Mouse (Mus musculus) embryo, embryonic 11 days (tissue): ENCODE data around the gene Mpv17.

ENCODE experiments used
- DNase-seq: peaks from one replicate; pipeline ENCODE4 v3.0.0-alpha.2; 2015

Mpv17 gene

DNA sequence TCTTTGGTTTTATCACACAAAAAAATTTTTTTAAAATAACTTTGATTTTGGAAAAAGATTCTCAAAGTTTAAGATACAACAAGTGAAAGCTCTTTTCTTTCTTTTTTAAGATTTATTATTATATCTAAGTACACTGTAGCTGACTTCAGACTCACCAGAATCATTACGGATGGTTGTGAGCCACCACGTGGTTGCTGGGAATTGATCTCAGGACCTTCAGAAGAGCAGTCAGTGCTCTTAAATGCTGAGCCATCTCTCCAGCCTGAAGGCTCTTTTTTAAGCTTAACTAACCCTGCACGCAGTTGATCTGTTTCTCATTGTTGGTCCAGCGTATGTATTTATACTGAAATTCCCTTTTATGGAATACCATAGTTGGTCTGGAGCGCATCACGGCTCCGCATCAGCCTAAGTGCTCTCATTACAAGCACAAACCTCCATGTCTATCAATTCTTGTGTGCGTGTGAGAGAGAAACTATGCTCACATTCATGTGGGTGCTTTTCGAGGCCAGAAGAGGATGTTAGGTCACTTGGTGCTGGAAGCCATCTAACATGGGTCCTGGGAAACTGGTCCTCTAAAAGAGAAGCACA is 27.2 kb upstream of the Mpv17 start:
- DNase-seq = no peak

DNA sequence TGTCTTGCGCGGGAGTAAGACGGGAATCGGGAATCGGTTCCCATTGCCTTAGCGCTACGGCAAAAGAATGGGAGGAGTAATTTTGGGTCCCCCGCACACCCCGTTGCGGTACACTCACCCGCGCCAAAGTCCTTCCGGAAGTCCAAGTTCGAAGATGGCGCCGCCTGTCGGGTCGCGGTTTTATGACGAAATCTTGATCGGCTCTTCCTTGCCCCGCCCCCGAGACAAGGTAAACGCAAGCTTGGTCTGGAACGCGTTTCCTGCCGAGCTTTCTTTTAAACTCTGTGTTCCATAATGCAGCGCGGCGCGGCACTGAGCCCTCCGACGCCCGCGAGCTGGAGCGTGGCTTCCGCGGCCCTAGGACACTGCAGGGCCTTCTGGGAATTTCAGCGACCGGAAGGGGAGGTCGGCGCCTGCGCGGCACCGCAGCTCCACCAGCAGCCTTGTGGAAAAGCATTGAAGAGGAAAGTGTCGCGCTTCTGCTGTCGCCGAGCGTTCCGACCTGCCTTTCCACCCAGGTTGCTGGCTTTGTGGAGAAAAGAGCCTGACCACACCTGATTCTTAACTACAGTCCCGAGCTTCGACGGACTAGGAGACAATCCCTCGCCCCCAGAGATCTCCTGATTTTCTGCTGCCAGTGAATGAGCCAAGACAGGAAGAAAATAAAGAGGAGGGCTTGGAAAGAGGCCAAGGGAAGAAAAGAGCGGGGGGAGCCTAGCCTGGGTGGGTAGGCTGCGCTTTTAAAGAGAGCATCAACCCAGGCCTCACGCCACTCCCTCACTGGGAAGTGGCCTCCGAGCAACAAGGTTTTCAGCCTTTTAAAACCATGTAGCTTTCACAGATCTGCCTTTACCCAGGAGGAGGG is 25.9 kb upstream of the Mpv17 start, which contains the start of the genes Gm29609 and Gtf3c2:
Gm29609 (minus strand) TSS at position 146 of the 865 bp plus-strand sequence.
Gtf3c2 (minus strand) TSS at position 379 of the 865 bp plus-strand sequence.
- DNase-seq = peak; percentile 97

DNA sequence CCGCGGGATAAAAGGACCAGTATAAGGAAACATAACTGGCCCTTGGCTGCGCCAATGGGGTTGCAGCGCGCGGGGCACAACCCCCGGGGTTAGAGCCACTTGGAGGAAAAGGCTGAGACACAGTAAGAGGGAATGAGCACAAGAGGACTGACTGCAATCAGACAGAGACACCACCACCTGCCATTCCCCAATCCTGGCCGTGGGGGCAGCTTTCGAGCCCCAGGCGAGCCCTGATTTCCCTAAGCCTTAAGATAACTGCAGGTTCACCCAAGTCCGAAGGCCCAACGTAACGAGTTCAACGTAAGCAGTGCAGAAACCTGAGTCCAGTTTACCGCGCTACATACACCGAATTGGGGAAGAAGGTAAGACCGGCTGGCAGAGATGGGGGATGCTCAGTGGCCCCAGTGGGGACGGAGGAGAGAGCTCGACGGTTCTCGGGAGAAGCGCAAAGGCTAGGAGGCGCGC is 25.3 kb upstream of the Mpv17 start:
- DNase-seq = peak; percentile 55

DNA sequence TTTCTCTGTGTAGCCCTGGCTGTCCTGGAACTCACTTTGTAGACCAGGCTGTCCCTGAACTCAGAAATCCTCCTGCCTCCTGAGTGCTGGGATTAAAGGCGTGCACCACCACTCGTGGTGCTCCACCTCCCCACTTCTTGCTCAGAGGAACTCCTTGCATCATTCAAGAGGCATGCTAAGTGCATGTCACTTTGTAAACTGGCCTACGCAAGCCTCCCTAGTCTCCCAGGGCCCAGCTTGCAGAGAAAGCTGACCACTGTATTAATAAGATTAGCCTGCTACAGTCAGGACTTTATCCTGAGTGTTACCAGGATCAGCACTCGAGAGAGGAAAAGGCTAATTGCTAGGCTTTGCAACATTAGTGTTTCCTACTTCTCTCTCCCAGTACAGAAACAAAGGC is 14.6 kb upstream of the Mpv17 start:
- no peak for DNase-seq

DNA sequence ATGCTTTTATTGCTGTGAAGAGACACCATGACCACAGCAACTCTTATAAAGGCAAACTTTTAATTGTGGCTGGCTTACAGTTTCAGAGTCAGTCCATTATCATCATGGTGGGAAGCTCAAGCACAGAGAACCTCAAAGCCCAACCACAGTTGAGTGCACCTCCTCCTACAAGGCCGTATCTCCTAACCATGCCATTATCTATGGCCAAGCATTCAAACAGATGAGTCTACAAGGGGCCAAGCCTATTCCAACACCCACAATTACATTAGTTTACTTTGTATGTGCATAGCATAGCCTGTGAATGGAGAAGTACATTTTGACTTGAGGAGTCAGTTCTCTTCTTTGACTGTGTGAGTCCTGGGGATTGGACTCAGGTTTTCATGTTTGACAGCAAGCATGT is 10.8 kb upstream of the Mpv17 start:
- no peak for DNase-seq

DNA sequence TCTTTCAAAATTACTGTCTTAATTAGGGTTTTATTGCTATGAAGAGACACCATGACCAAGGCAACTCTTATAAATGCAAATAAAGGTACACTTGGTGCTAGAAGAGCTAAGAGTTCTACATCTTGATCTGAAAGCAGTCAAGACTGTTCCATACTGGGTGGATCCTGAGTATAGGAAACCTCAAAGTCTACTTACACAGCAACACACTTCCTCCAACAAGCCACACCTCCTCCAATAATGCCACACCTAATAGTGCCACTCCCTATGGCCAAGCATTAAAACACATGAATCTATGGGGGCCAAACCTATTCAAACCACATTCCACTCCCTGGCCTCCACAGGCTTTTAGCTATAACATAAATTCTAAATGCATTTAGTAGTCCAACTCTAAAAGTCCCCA is 8.4 kb upstream of the Mpv17 start:
- no peak for DNase-seq

DNA sequence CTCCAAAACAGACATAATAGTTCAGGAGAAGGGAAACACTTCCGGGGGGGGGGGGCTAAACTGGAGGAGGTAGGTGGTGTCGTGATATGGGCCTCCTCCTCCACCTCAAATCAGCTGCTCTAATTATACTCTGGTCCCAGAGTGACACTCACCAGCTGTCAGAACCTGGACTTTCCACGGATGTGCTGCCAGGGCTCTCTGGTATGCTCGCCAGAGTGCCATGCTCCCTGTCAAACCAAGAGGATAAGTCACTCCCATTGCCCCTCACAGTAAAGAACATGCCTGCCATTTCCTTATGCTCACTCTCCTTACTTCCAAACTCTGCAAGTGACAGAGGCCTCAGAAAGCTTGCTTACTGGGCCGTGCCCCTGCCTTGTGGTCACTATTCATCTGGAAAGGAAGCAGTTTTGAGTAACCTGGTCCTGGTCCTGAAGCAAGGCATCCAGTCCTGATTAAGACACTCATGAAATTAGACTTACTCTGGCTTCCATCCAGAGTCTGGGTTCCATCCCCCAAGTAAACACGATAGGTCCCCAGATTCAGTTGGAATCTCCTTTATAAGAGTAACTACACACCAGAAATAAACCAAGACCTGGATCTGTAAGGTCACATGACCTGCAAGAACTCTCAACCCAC is 417 bp downstream of the Mpv17 start:
- DNase-seq = no peak

DNA sequence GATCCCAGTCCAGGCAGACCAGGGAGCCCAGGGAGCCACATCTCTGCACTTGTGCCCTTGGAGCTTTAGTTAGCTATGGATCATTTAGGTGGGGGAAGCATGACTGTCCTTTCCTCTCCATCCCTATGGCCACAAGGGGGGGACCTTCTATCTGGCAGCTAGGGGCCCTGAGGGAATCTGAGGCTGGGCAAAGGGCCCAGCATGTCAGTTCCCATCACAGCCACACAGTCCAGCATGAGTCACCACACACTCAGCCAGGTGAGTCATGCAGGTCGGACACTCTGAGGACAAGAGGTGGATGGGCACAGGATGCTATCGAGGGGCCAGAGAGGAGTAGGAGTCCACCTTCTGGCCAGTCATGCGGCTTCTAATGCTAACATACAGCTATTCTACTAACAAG is 2.3 kb downstream of the Mpv17 start:
- DNase-seq = no peak

DNA sequence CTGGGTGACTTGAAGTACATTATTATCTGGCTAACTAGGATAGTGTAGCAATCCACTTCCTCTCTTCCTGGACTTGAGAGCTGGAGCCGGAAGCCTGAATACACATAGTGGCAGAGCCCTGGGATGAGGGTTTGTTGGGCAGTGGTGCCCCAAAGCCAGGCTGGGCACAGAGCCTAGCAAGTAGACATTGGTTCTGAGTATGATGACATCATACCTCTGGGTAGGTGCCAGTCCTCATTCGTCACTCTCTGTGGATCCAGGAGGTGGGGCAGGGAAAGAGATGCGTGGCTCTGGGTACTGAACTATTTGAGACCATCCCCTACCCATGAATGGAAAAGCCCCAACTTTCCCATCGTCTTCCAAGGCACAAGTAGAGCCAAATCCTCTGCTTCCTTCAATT is 4.3 kb downstream of the Mpv17 start:
- no peak for DNase-seq

DNA sequence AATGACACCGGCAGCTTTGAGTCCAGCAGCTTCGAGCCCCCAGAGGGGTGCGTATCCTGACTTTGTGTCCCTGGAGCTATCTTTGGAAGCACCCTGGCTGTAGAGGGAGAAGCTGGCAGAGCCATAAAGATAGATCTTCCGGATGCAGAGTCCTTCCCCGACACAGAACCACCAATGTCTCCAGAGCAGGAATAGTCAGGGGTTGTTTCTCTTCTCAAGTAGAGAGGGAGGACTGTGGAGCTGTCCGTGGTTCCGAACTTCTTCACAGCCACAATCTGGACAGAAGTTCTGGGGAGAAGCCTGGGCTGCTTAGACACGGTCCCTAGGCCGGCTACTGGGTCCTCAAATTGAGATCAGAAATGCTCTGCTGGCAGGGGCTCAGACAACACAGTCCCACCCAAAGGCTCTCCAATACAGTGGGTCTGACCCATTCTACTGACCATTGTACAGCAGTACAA is 15.1 kb downstream of the Mpv17 start:
- DNase-seq = peak; percentile 58

DNA sequence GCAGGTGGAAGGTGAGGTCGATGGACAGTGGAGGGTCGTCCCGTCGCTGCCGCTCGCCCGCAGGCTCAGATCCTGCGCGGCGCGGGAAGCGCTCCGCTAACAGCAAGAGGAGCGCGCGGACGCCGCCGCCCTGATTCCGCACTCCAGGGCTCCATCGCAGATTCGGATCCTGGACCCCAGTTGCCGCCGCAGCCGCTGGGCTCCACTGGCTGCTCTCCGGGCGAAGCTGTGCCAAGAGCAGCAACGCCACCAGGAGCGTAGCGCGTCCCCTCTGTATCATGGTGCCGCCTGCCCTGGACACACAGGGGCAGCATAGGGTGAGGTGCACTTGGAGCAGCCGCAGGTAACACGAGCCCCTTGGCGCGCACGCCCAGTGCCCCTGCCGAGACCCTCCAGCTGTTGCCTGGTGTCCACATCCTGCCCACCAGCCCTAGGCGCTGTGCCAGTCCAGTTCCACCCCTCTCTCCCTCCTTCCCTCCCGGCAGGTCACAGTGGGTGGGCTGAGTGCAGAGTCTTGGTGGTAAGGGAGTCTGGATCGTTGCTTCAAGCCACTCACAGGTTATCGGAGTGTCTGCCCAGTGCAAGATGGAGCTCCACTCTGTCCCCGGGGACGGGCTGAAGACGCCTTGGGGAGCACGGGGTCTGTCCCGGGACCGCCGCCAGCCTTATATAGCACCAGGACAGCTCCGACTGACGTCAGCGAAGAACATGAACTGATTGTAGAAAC is 15.6 kb downstream of the Mpv17 start, which contains the start of gene Ucn:
Ucn (minus strand) TSS at position 589 of the 727 bp plus-strand sequence.
- DNase-seq = peak; percentile 35

DNA sequence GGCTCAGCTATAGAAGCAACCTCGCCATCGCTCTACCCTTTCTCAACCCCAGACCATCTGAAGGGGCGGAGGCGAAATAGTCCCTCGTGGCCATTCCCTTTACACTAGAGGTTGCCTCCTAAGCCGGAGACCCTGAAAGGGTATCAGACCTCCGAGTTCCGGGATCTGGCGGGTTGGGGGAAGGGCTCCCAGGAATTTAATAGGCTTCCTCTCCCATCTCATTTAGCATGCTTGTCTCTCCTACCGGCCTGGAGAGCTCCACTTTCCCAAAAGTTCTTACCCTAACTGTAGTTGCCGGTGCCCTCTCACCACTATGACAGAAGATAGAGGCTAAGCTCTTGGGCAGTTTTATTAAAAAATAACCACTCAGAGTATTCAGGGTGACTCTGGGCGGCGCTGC is 16.4 kb downstream of the Mpv17 start:
- peak; percentile 16 for DNase-seq

DNA sequence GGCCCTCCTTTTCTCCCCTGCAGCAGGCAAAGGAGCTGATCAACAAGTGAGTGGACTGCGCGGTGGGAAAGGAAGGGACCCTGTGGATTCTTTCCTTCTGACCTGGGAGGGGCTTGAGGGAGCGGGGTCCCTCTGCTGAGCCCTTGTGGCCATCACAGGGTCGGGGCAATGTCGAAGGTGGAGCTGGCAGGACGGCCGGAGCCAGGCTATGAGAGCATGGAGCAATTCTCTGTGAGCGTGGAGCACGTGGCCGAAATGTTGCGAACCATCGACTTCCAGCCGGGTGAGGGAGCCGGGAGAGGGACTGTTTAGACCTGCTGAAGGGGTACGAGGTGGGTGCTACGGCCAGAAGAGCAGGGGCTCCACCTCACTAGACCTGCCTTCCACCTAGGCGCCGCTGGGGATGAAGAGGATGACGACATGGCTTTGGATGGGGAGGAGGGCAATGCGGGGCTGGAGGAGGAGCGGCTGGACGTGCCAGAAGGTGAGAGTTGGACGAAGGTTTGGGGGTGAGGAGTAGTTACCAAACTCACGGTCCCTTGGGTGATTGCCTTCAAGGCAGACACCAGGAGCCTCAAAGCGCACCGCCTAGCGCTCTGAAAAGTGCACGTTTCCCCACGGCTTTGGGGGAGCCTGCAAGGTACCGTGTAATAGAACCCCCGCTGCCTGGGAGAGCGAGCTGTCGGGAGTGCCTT is 17.2 kb downstream of the Mpv17 start:
- peak; percentile 10 for DNase-seq

DNA sequence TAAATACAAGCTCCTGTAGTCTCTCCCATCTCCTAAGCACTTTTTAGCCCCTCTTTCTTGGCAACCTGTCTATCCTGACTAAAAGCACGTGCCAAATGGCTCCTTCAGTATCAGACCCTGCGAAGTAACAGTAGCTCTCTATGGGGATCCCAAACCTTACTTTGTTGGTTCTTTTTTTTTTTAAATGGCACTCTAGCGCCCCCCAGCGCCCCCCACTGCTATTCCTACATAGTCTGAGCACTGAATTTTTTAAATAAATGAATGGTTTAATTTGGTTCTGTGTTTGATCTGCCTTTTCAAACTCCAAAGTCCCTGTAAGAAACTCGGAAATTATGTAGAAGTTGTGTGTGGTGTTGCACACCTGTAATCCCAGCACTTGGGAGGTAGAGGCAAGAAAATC is 28.0 kb downstream of the Mpv17 start:
- no peak for DNase-seq

DNA sequence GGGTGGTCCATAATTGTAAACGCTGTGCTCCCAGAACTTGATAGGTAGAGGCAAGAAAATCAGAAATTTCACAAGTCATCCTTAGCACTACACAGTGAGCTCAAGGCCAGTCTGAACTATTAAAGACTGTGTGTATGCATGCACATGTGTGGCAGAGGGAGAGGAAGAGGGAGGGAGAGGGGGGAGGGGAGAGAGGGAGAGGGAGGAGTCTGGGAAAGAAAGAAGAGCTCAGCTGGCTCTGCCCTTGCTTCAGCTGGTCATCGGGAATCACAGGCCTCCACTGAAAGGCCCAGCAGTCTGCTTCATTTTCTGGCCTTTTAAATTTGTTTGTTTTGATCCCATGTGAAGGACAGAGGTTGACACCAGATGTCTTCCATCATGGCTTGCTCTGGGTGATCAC is 30.6 kb downstream of the Mpv17 start:
- no peak for DNase-seq

DNA sequence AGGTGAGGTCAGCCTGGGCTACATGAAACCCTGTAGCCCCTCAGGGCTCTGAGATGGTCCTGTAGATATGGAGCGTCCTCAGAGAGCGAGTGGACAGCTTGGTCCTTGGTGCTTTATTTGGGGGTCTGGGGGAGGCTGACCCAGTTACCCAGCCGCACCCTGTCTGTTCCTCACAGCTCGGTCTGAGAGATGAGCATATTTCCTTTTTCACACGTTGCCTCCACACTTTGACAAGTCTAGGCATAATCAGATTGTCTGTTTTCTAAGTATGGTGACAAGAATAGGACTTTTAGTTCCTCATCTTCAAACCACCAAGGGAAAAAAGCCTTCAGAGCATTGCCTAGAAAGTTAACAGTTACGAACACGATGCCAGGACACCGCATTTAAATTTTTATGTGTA is 32.9 kb downstream of the Mpv17 start:
- DNase-seq = no peak

DNA sequence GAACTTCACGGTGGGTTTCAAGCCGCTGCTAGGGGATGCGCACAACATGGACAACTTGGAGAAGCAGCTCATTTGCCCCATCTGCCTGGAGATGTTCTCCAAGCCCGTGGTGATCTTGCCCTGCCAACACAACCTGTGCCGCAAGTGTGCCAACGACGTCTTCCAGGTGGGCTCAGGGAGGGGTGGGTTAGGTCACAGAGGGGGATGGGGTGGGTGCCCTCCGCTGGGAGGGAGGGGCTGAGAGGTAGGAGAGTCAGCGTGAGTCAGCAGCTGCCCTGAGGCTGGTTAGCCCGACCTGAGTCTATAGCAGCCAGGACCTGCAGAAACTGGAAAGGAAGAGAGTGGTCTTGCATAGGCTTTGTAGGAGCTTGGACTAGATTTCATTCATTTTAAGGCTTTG is 37.1 kb downstream of the Mpv17 start:
- DNase-seq = no peak

DNA sequence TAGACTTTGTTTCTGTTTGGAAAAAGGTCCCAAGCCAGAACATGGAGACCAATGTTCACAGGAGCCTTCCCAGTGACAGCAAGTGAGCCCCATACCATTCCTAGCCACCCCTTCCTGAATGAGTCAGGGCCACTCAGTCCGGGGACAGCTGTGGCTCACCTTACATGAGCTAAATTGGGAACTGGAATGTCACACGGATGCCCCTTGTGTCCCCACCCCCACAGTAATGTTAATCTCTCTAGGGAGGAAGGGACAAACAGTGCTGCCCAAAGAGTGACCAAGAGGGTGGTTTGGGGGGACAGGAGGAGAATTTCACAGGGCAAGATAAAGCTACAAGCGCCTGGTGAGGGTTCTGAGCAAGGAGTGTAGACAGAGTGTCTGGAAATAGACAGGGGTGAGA is 37.7 kb downstream of the Mpv17 start, which contains the start of gene Trim54:
Trim54 (plus strand) TSS at position 359 of the 400 bp plus-strand sequence.
- no peak for DNase-seq

DNA sequence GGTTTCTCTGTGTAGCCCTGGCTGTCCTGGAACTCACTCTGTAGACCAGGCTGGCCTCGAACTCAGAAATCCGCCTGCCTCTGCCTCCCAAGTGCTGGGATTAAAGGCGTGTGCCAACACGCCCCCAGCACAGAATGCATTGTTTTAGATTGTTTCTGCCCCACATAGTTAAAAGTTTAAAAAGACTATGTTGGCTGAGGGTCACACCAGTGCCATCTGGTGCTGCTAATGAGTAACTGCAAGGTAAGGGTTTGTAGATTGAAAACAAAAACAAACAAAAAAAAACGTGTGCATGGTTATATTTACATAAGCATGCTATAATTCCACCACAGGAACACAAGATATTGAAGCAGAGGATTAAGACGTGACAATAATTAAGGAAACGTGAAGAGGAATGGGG is 43.3 kb downstream of the Mpv17 start:
- peak; percentile 23 for DNase-seq

DNA sequence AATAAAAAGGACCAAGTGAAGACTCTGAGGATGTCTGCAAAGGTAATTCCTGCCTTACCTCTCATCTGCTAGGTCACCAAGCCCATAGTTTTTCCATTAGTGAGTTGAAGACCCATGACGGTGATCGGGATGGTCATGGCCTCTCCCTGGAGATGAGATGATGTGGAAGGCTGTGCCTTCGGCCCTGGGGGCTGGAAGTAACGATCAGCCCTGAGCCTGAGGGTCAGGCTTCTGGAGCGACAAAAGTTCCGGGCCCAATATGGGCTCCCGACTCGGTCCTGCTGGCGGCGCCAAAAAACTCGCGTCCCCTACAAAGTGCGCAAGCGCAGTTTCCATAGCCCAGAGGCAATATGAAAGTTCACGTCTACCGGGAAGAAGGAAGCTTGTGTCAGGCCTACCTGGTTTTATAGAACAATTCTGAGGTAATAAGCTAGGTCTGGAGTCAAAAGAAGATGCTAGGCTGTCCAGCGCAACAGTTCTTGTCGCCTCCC is 46.0 kb downstream of the Mpv17 start, which contains the start of gene Slc30a3:
Slc30a3 (minus strand) TSS at position 238 of the 491 bp plus-strand sequence.
- DNase-seq = no peak

DNA sequence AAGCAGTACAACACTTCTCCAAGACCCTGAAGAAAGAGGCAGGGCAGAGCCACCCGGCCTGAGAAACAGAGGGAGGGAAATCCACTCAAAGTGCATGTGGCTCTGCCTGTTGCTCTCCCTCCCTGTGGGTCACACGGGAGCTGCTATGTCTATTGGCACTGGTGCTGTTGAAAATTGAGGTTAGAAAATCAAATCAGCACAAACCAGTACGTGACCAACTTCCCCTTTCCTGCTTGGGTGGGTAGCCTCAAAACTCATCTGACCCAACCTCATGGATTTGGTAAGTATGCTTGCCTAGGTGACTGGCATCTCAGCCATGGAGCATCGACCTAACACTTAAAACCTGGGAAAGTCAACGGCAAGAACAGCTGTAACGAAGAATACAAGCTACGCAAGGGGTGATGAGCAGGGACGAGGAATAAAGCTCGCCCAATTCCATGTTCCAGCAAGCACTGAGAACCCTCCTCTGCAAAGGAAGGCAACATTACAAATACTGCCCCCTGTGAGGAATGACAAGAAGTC is 48.2 kb downstream of the Mpv17 start, which contains the start of gene Dnajc5g:
Dnajc5g (plus strand) TSS at position 472 of the 522 bp plus-strand sequence.
- DNase-seq = no peak
